Mouse (Mus musculus) embryonic facial prominence, embryonic 11.5 days (tissue): ENCODE measurements around the gene Cmya5. TPM values are rescaled to one million over a fixed set of nuclear protein-coding genes. Genes with fewer than 3 reads are reported as not detected.

Experiments used
- ATAC-seq: fragments of 200-750 bp; cut with Nextera tagmentation; replicated peaks from 2 replicates; pipeline ENCODE4 v1.8.0; 2017; ENCODE audit warnings: low read depth; ENCODE audit not compliant: insufficient number of reproducible peaks, low FRiP score, low TSS enrichment
- DNase-seq: peaks from one replicate; pipeline ENCODE4 v3.0.0-alpha.2; 2015; ENCODE audit warnings: low spot score
- H3K27ac ChIP-seq: fragments of 300-500 bp; sonication (generic); replicated peaks from 2 replicates; pipeline ENCODE4 v1.5.1; 2014; ENCODE audit warnings: mild to moderate bottlenecking, low read depth, low read length, control low read depth
- H3K27me3 ChIP-seq: fragments of 300-500 bp; sonication (generic); 2 replicates; pipeline ENCODE4 v1.6.1; 2014; ENCODE audit warnings: mild to moderate bottlenecking, low read length, moderate library complexity, mixed read lengths; ENCODE audit not compliant: control insufficient read depth, insufficient read depth
- H3K36me3 ChIP-seq: fragments of 300-500 bp; sonication (generic); replicated peaks from 2 replicates; pipeline ENCODE4 v1.6.1; 2014; ENCODE audit warnings: low read depth, mild to moderate bottlenecking, low read length, moderate library complexity, mixed read lengths; ENCODE audit not compliant: control insufficient read depth, insufficient read depth
- H3K4me1 ChIP-seq: fragments of 300-500 bp; sonication (generic); 2 replicates; pipeline ENCODE4 v1.6.1; 2014; ENCODE audit warnings: low read length, mixed read lengths; ENCODE audit not compliant: control insufficient read depth, insufficient read depth
- H3K4me2 ChIP-seq: fragments of 300-500 bp; sonication (generic); 2 replicates; pipeline ENCODE4 v1.6.1; 2014; ENCODE audit warnings: low read depth, mild to moderate bottlenecking, control low read depth, low read length, moderate library complexity
- H3K4me3 ChIP-seq: fragments of 300-500 bp; sonication (generic); 2 replicates; pipeline ENCODE4 v1.5.1; 2014; ENCODE audit warnings: low read depth, low read length, control low read depth
- H3K9ac ChIP-seq: fragments of 300-500 bp; sonication (generic); replicated peaks from 2 replicates; pipeline ENCODE4 v1.6.1; 2014; ENCODE audit warnings: mild to moderate bottlenecking, control low read depth, low read length
- H3K9me3 ChIP-seq: fragments of 300-500 bp; sonication (generic); replicated peaks from 2 replicates; pipeline ENCODE4 v1.6.1; 2016; ENCODE audit warnings: mild to moderate bottlenecking, low read length, inconsistent platforms, mixed read lengths; ENCODE audit not compliant: control insufficient read depth
- WGBS: fragments of 180-500 bp; shearing (Covaris S2); extraction: QIAGEN DNeasy Blood & Tissue Kit; methylation state at CpG from one replicate; pipeline ENCODE4 v1.1.7; 2014; 5-methylcytosine and 5-hydroxymethylcytosine counted together
- polyA plus RNA-seq: library from polyadenylated mRNA; unstranded; fragments of >200 nt; fragmentation: Nextera tagmentation; extraction: Ambion mirVana; gene quantifications from 2 replicates; pipeline ENCODE4 v1.2.1, GENCODE M21; 2014

Cmya5 gene
- polyA plus RNA-seq, 1 experiment from 2014 or later = 0.13 TPM

GRCm38 (mm10) chr13:93073595-93073994 lies 70.9 kb downstream of the Cmya5 start:
- H3K4me2 ChIP-seq = no peak overlapping the region
- 43% methylated on average over 2 of the region's 2 CpGs for WGBS

GRCm38 (mm10) chr13:93072871-93073411 lies 71.6 kb downstream of the Cmya5 start:
- 0 out of 2 replicates have a peak overlapping the region, but pooled peaks have one; percentile 7 for H3K9ac ChIP-seq
- no peaks in the 10 kb centered on the region for H3K36me3 ChIP-seq
- WGBS = 9% methylated on average over 15 of the region's 15 CpGs
- no peak overlapping the region for H3K27ac ChIP-seq
- H3K9me3 ChIP-seq = no peaks in the 10 kb centered on the region
- H3K4me1 ChIP-seq = peaks cover 3% of the 10 kb centered on the region; the same call in 1 of the 2 replicates
- no peak overlapping the region for H3K4me2 ChIP-seq
- no peaks in the 10 kb centered on the region for H3K27me3 ChIP-seq
- ATAC-seq (peak; percentile 61), DNase-seq (peak; percentile 9)
- no peak overlapping the region for H3K4me3 ChIP-seq

More at GRCm38 (mm10) chr13:93073595-93073994, 70.9 kb downstream of the Cmya5 start:
- ATAC-seq (no peak), DNase-seq (no peak)
- Histone ChIP-seq H3K36me3 (no peaks in the 10 kb centered on the region), H3K27ac (no peak overlapping the region), H3K4me3 (no peak overlapping the region), H3K9ac (no peak overlapping the region), H3K27me3 (no peaks in the 10 kb centered on the region), H3K9me3 (no peaks in the 10 kb centered on the region), H3K4me1 (peaks cover 3% of the 10 kb centered on the region; the same call in 1 of the 2 replicates)

GRCm38 (mm10) chr13:93070406-93070805 lies 74.1 kb downstream of the Cmya5 start:
- ATAC-seq = no peak

GRCm38 (mm10) chr13:93069481-93069880 lies 75.0 kb downstream of the Cmya5 start:
- no peak overlapping the region for H3K4me3 ChIP-seq
- 61% methylated on average over 4 of the region's 4 CpGs for WGBS
- H3K27me3 ChIP-seq = no peaks in the 10 kb centered on the region
- H3K4me1 ChIP-seq = peaks cover 3% of the 10 kb centered on the region; the same call in 1 of the 2 replicates
- H3K4me2 ChIP-seq = no peak overlapping the region
- peak; percentile 25 for DNase-seq
- no peak overlapping the region for H3K9ac ChIP-seq
- ATAC-seq = no peak
- no peaks in the 10 kb centered on the region for H3K36me3 ChIP-seq
- no peaks in the 10 kb centered on the region for H3K9me3 ChIP-seq
- no peak overlapping the region for H3K27ac ChIP-seq

More at GRCm38 (mm10) chr13:93070406-93070805, 74.1 kb downstream of the Cmya5 start:
- Histone ChIP-seq H3K4me2 (no peak overlapping the region), H3K27ac (no peak overlapping the region), H3K36me3 (no peaks in the 10 kb centered on the region), H3K27me3 (no peaks in the 10 kb centered on the region), H3K9me3 (no peaks in the 10 kb centered on the region), H3K4me3 (no peak overlapping the region), H3K4me1 (peaks cover 3% of the 10 kb centered on the region; the same call in 1 of the 2 replicates), H3K9ac (no peak overlapping the region)
- DNase-seq = peak; percentile 26
- WGBS = 33% methylated on average over 8 of the region's 8 CpGs

- Histone ChIP-seq H3K27ac (no peak overlapping the region), H3K4me3 (no peak overlapping the region), H3K4me1 (peaks cover 3% of the 10 kb centered on the region; the same call in 1 of the 2 replicates), H3K36me3 (no peaks in the 10 kb centered on the region), H3K27me3 (no peaks in the 10 kb centered on the region), H3K4me2 (no peak overlapping the region), H3K9me3 (no peaks in the 10 kb centered on the region), H3K9ac (no peak overlapping the region)
- ATAC-seq (no peak), DNase-seq (no peak)
- 90% methylated on average over 6 of the region's 6 CpGs for WGBS
Measured at GRCm38 (mm10) chr13:93068353-93068752, 76.2 kb downstream of the Cmya5 start.

GRCm38 (mm10) chr13:93062860-93063636 lies 81.5 kb downstream of the Cmya5 start:
- WGBS = 83% methylated on average over 13 of the region's 13 CpGs
- Histone ChIP-seq H3K27me3 (no peaks in the 10 kb centered on the region), H3K9me3 (no peaks in the 10 kb centered on the region), H3K9ac (no peak overlapping the region), H3K4me2 (no peak overlapping the region), H3K36me3 (no peaks in the 10 kb centered on the region), H3K4me1 (no peaks in the 10 kb centered on the region), H3K4me3 (no peak overlapping the region), H3K27ac (no peak overlapping the region)
- ATAC-seq (no peak), DNase-seq (no peak)

GRCm38 (mm10) chr13:93061311-93061710 lies 83.2 kb downstream of the Cmya5 start:
- 84% methylated on average over 4 of the region's 4 CpGs for WGBS
- no peaks in the 10 kb centered on the region for H3K27me3 ChIP-seq
- H3K9ac ChIP-seq = no peak overlapping the region
- no peak overlapping the region for H3K4me3 ChIP-seq
- no peaks in the 10 kb centered on the region for H3K4me1 ChIP-seq
- ATAC-seq = no peak
- no peaks in the 10 kb centered on the region for H3K36me3 ChIP-seq
- H3K9me3 ChIP-seq = no peaks in the 10 kb centered on the region
- H3K4me2 ChIP-seq = no peak overlapping the region
- H3K27ac ChIP-seq = no peak overlapping the region
- no peak for DNase-seq

- ATAC-seq = no peak
- Histone ChIP-seq H3K9ac (no peak overlapping the region), H3K27ac (no peak overlapping the region), H3K4me1 (no peaks in the 10 kb centered on the region), H3K9me3 (no peaks in the 10 kb centered on the region), H3K4me2 (no peak overlapping the region), H3K4me3 (no peak overlapping the region), H3K36me3 (no peaks in the 10 kb centered on the region), H3K27me3 (no peaks in the 10 kb centered on the region)
- 90% methylated on average over 3 of the region's 3 CpGs for WGBS
- DNase-seq = no peak
Measured at GRCm38 (mm10) chr13:93060437-93060836, 84.1 kb downstream of the Cmya5 start.
